Mouse (Mus musculus) kidney, embryonic 16.5 days (tissue): ENCODE measurements at regions not wholly inside any gene's neighbourhood (a gene's known extent, or its start where the extent isn't known, plus 50 kb on each side); places are given as distances from the start of the nearest gene placed in this dataset.
A peak's percentile ranks its signal among the peaks of the same experiment; 100 is the strongest.

ENCODE experiments used
- ATAC-seq: fragments of 200-750 bp; cut with Nextera tagmentation; 2 replicates; pipeline ENCODE4 v1.8.0; 2017; ENCODE audit warnings: moderate TSS enrichment; ENCODE audit not compliant: low FRiP score, low TSS enrichment
- H3K27ac ChIP-seq: fragments of 300-500 bp; sonication (generic); 2 replicates; pipeline ENCODE4 v1.5.1; 2014; ENCODE audit warnings: low read length
- H3K27me3 ChIP-seq: fragments of 300-500 bp; sonication (generic); 2 replicates; pipeline ENCODE4 v1.6.1; 2014; ENCODE audit warnings: low read length, control low read depth, mixed read lengths; ENCODE audit not compliant: insufficient read depth
- H3K36me3 ChIP-seq: fragments of 300-500 bp; sonication (generic); 2 replicates; pipeline ENCODE4 v1.6.1; 2014; ENCODE audit warnings: low read length, control low read depth, mixed read lengths; ENCODE audit not compliant: insufficient read depth
- H3K4me1 ChIP-seq: fragments of 300-500 bp; sonication (generic); 2 replicates; pipeline ENCODE4 v1.6.1; 2014; ENCODE audit warnings: low read length, control low read depth, mixed read lengths; ENCODE audit not compliant: insufficient read depth
- H3K4me2 ChIP-seq: fragments of 300-500 bp; sonication (generic); replicated peaks from 2 replicates; pipeline ENCODE4 v1.6.1; 2014; ENCODE audit warnings: low read depth, low read length
- H3K4me3 ChIP-seq: fragments of 300-500 bp; sonication (generic); 2 replicates; pipeline ENCODE4 v1.5.1; 2014; ENCODE audit warnings: mild to moderate bottlenecking, low read length
- H3K9ac ChIP-seq: fragments of 300-500 bp; sonication (generic); replicated peaks from 2 replicates; pipeline ENCODE4 v1.6.1; 2014; ENCODE audit warnings: low read length
- H3K9me3 ChIP-seq: fragments of 300-500 bp; sonication (generic); 2 replicates; pipeline ENCODE4 v1.6.1; 2016; ENCODE audit warnings: low read length, control low read depth
- WGBS: fragments of 180-500 bp; shearing (Covaris S2); extraction: QIAGEN DNeasy Blood & Tissue Kit; methylation state at CpG from one replicate; pipeline ENCODE4 v1.1.7; 2014; 5-methylcytosine and 5-hydroxymethylcytosine counted together

- WGBS: 86% methylated on average over 7 of the region's 7 CpGs
Observed at GRCm38 (mm10) chr2:160256251-160256650, 77.7 kb downstream of the Gm826 start.

GRCm38 (mm10) chr2:160250228-160250627, 83.7 kb downstream of the Gm826 start:
- H3K9ac ChIP-seq: no peak overlapping the region
- H3K4me1 ChIP-seq: 0 out of 2 replicates have a peak, but pooled peaks cover under 1% of the 10 kb centered on the region
- no peak overlapping the region for H3K27ac ChIP-seq
- no peak overlapping the region for H3K4me2 ChIP-seq
- ATAC-seq: no peak
- 89% methylated on average over 3 of the region's 3 CpGs for WGBS
- no peaks in the 10 kb centered on the region for H3K27me3 ChIP-seq
- H3K36me3 ChIP-seq: no peaks in the 10 kb centered on the region
- H3K9me3 ChIP-seq: no peaks in the 10 kb centered on the region
- H3K4me3 ChIP-seq: no peak overlapping the region

More at GRCm38 (mm10) chr2:160256251-160256650, 77.7 kb downstream of the Gm826 start:
- no peak overlapping the region for H3K4me2 ChIP-seq
- H3K36me3 ChIP-seq: no peaks in the 10 kb centered on the region
- no peaks in the 10 kb centered on the region for H3K27me3 ChIP-seq
- H3K4me1 ChIP-seq: no peaks in the 10 kb centered on the region
- no peak for ATAC-seq
- H3K4me3 ChIP-seq: no peak overlapping the region
- no peak overlapping the region for H3K9ac ChIP-seq
- H3K27ac ChIP-seq: no peak overlapping the region
- H3K9me3 ChIP-seq: no peaks in the 10 kb centered on the region

DNA sequence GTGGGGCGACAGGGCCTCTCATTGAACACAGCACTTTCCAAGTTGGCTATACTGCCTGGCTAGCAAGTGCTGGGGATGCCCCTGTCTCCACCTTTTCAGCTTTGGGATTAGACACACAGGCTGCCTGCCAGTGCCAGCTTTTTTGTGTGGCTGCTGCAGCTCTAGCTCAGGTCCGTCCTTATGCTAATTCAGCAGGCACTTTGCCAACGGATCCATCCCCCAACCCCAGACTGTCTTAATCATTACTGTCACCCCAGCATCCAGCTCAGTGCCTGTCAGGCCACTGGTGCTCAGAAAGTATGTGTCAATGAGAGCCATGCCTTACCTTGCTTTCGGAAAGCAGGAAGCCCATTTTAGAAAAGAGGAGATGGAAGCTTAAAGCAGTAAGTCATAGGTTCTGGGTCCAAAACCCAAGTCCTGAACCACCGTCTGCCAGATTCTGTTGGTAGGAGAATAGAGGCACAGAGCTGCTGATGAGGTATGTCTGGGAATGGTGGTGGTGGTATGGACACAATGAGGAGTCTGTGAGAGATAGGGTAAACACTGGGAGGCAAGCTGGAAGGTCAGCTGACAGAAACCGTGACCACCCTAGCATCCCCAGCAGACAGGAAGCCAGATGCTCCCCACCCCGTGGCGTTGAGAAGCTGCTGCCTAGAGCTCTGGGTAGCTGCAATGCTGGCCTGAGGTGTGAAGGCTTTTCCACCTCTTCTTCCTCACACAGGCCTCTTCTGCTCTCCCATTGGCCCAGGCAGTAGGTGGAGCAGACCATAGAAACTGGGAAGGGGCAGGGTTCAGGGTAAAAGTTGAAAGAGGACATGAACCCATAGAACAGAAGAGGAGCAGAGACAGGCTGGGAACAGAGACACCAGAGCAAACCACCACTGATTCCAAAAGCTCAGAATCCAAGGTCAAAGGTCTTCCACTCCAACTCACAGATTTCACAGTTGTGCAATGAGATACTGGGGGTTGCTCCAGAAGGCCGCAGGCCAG, 84.6 kb downstream of the Gm826 start:
- H3K9ac ChIP-seq: no peak overlapping the region

GRCm38 (mm10) chr2:160247286-160247685, 86.7 kb downstream of the Gm826 start:
- no peaks in the 10 kb centered on the region for H3K9me3 ChIP-seq
- H3K4me2 ChIP-seq: no peak overlapping the region
- H3K36me3 ChIP-seq: no peaks in the 10 kb centered on the region
- H3K4me3 ChIP-seq: no peak overlapping the region
- WGBS: 84% methylated on average over 6 of the region's 6 CpGs
- no peak overlapping the region for H3K27ac ChIP-seq
- H3K27me3 ChIP-seq: no peaks in the 10 kb centered on the region
- no peak for ATAC-seq
- no peak overlapping the region for H3K9ac ChIP-seq
- peaks cover 9% of the 10 kb centered on the region; the same call in 1 of the 2 replicates for H3K4me1 ChIP-seq

More for the DNA sequence above, 84.6 kb downstream of the Gm826 start:
- H3K36me3 ChIP-seq: no peaks in the 10 kb centered on the region
- 68% methylated on average over 9 of the region's 9 CpGs for WGBS
- H3K4me3 ChIP-seq: no peak overlapping the region
- no peak for ATAC-seq
- no peak overlapping the region for H3K4me2 ChIP-seq
- no peak overlapping the region for H3K27ac ChIP-seq
- no peaks in the 10 kb centered on the region for H3K9me3 ChIP-seq
- no peaks in the 10 kb centered on the region for H3K27me3 ChIP-seq
- peaks cover 9% of the 10 kb centered on the region; the same call in 1 of the 2 replicates for H3K4me1 ChIP-seq

- Histone ChIP-seq H3K4me3 (no peak overlapping the region), H3K27ac (no peak overlapping the region), H3K4me2 (no peak overlapping the region), H3K36me3 (no peaks in the 10 kb centered on the region), H3K9me3 (no peaks in the 10 kb centered on the region), H3K4me1 (peaks cover 9% of the 10 kb centered on the region; the same call in 1 of the 2 replicates), H3K27me3 (no peaks in the 10 kb centered on the region), H3K9ac (no peak overlapping the region)
- ATAC-seq: peak; percentile 63; the same call in 1 of the 2 replicates
- 27% methylated on average over 1 of the region's 1 CpGs for WGBS
Observed at GRCm38 (mm10) chr2:160246356-160246755, 87.6 kb downstream of the Gm826 start.

GRCm38 (mm10) chr2:160244866-160245265, 89.1 kb downstream of the Gm826 start:
- H3K27me3 ChIP-seq: no peaks in the 10 kb centered on the region
- no peak for ATAC-seq
- H3K27ac ChIP-seq: no peak overlapping the region
- H3K4me2 ChIP-seq: no peak overlapping the region
- no peaks in the 10 kb centered on the region for H3K36me3 ChIP-seq
- H3K4me1 ChIP-seq: peaks cover 17% of the 10 kb centered on the region; the same call in 1 of the 2 replicates
- WGBS: 21% methylated on average over 7 of the region's 7 CpGs
- no peaks in the 10 kb centered on the region for H3K9me3 ChIP-seq
- H3K9ac ChIP-seq: no peak overlapping the region
- H3K4me3 ChIP-seq: no peak overlapping the region

GRCm38 (mm10) chr2:160240531-160241379, 93.2 kb downstream of the Gm826 start:
- no peak overlapping the region for H3K9ac ChIP-seq
- ATAC-seq: peak; percentile 82
- no peaks in the 10 kb centered on the region for H3K9me3 ChIP-seq
- H3K4me2 ChIP-seq: no peak overlapping the region
- 18% methylated on average over 12 of the region's 12 CpGs for WGBS
- no peak overlapping the region for H3K4me3 ChIP-seq
- 0 out of 2 replicates have a peak overlapping the region, but pooled peaks have one; percentile 6 for H3K27ac ChIP-seq
- H3K27me3 ChIP-seq: no peaks in the 10 kb centered on the region
- H3K36me3 ChIP-seq: no peaks in the 10 kb centered on the region
- peaks cover 17% of the 10 kb centered on the region; the same call in 1 of the 2 replicates for H3K4me1 ChIP-seq

DNA sequence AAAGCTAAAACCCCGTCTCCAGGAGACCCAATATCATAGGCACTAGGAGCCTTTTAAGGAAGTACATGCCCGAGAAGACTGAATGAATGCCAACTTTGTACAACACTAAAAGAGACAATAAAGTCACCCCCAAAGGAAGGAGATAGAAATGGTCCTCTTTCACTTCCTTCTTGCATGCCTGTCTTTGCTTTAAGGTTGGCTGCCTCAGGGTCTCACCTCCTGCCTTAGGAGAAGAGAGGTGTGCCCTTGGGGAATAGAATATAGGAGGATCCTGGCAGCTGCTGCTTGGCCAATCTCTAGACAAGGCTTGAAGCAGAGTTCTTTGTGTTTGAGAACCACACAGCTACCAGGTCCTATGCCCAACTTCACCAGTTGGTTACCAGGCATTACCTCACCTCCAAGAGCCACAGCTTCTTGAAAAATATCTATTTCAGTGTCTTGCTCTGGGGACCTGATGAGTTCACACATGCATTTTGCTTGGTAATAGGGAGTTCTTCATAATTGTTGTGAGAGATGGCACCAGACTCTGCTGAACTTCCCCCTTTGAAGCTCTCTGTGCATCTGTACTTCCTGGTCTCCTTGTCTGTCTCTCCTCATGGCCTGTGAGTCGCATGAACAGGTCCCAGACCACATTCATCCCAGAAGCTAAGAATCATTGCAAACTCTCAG, 96.4 kb downstream of the Gm826 start:
- Histone ChIP-seq H3K27ac (no peak overlapping the region), H3K4me1 (peaks cover 8% of the 10 kb centered on the region; the same call in 1 of the 2 replicates), H3K9me3 (no peaks in the 10 kb centered on the region), H3K4me3 (no peak overlapping the region), H3K27me3 (no peaks in the 10 kb centered on the region), H3K4me2 (no peak overlapping the region), H3K9ac (no peak overlapping the region), H3K36me3 (no peaks in the 10 kb centered on the region)
- 81% methylated on average over 3 of the region's 3 CpGs for WGBS
- ATAC-seq: no peak

DNA sequence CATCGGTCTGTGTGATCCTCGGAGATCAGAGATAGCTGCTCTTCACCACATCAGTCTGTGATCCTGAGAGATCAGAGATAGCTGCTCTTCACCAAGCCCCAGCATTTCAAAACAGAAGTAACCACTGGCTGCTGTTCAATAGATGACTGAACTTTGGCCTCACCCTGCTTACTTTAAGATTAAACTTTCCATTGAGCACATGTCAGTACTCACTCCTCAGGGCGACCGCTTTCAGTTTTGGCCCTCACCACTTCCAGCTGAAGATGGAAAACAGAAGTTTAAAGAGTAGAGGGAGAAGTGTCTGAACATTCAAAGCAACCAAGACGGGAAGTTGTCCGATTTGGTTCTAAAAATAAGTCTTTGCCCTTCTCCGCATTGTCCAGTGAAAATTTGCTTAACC, 97.2 kb downstream of the Gm826 start:
- Histone ChIP-seq H3K9ac (no peak overlapping the region), H3K4me2 (no peak overlapping the region), H3K27me3 (no peaks in the 10 kb centered on the region), H3K4me3 (no peak overlapping the region), H3K9me3 (no peaks in the 10 kb centered on the region), H3K36me3 (no peaks in the 10 kb centered on the region), H3K4me1 (peaks cover 8% of the 10 kb centered on the region; the same call in 1 of the 2 replicates), H3K27ac (no peak overlapping the region)
- 75% methylated on average over 7 of the region's 7 CpGs for WGBS
- ATAC-seq: no peak
